Mouse (Mus musculus) liver, embryonic 12.5 days (tissue): ENCODE data around the gene Elmod1. TPM values are rescaled to one million over a fixed set of nuclear protein-coding genes. Genes with fewer than 3 reads are reported as not detected.

Source experiments
- ATAC-seq: fragments of 200-750 bp; cut with Nextera tagmentation; 2 replicates; pipeline ENCODE4 v1.8.0; 2017; ENCODE audit warnings: moderate number of reproducible peaks, mild to moderate bottlenecking, moderate library complexity
- H3K27ac ChIP-seq: fragments of 300-500 bp; sonication (generic); 2 replicates; pipeline ENCODE4 v1.5.1; 2016; ENCODE audit warnings: mild to moderate bottlenecking
- H3K27me3 ChIP-seq: fragments of 300-500 bp; sonication (generic); replicated peaks from 2 replicates; pipeline ENCODE4 v1.6.1; 2016; ENCODE audit warnings: mild to moderate bottlenecking, moderate library complexity
- H3K36me3 ChIP-seq: fragments of 300-500 bp; sonication (generic); 2 replicates; pipeline ENCODE4 v1.6.1; 2016; ENCODE audit warnings: mild to moderate bottlenecking, moderate library complexity
- H3K4me1 ChIP-seq: fragments of 300-500 bp; sonication (generic); 2 replicates; pipeline ENCODE4 v1.6.1; 2016
- H3K4me2 ChIP-seq: fragments of 300-500 bp; sonication (generic); 2 replicates; pipeline ENCODE4 v1.6.1; 2016; ENCODE audit warnings: mild to moderate bottlenecking, moderate library complexity
- H3K4me3 ChIP-seq: fragments of 300-500 bp; sonication (generic); 2 replicates; pipeline ENCODE4 v1.5.1; 2016; ENCODE audit warnings: mild to moderate bottlenecking, moderate library complexity
- H3K9ac ChIP-seq: fragments of 300-500 bp; sonication (generic); 2 replicates; pipeline ENCODE4 v1.6.1; 2016; ENCODE audit warnings: mild to moderate bottlenecking, moderate library complexity
- H3K9me3 ChIP-seq: fragments of 300-500 bp; sonication (generic); replicated peaks from 2 replicates; pipeline ENCODE4 v1.6.1; 2016; ENCODE audit warnings: mild to moderate bottlenecking, moderate library complexity
- WGBS: fragments of 180-500 bp; shearing (Covaris S2); methylation state at CpG from one replicate; pipeline ENCODE4 v1.1.7; 2016; ENCODE audit not compliant: insufficient replicate concordance; 5-methylcytosine and 5-hydroxymethylcytosine counted together
- polyA plus RNA-seq: library from polyadenylated mRNA; unstranded; fragments of >200 nt; fragmentation: Nextera tagmentation; extraction: Ambion mirVana; gene quantifications from 2 replicates; pipeline ENCODE4 v1.2.1, GENCODE M21; 2016

Elmod1 gene
- polyA plus RNA-seq, 1 experiment from 2014 or later = not detected

DNA sequence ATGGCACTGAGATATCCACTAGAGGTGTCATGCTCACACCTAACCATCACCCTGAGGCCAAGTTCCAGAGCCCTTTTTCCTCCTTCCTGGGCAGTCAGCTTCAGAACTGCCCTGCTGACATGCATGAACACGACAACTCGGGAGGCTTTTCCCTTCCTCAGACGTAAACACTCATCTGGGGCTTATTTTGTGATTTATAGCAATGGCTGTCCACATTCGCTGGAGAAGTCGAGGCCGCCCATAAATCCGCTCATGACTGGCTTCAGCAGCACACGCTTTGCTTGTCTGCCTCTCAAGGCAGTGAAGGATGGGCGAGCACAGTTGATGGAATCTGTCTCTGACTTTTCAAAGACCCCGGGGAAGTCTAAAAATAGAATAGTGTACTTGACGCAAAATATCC is 18.1 kb downstream of the Elmod1 start:
- Histone ChIP-seq H3K4me2 (no peak overlapping the region), H3K4me3 (no peak overlapping the region), H3K27ac (no peak overlapping the region), H3K36me3 (no peaks in the 10 kb centered on the region), H3K9me3 (no peaks in the 10 kb centered on the region), H3K27me3 (no peaks in the 10 kb centered on the region), H3K9ac (no peak overlapping the region), H3K4me1 (no peaks in the 10 kb centered on the region)
- WGBS = 71% methylated on average over 11 of the region's 11 CpGs
- no peak for ATAC-seq

DNA sequence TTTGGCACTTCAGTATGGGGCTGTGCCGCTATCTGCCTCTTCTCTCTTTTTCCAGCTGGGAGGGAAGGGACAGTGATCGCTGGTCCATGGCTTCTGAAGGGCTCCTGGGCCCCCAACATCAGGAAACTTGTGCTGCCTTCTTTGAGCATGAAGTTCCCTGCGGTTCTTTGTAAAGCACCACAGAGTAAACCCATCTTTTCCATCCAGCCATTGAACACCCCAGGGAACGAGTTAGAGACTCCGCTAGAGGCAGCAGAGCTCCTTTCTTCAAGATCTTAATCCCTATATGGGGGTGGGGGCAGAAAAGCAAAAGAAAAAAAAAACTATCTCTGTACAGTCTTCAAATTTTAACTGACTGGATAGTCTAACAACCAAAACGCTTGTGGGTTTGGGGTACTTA is 20.2 kb downstream of the Elmod1 start:
- WGBS = 27% methylated on average over 6 of the region's 6 CpGs

DNA sequence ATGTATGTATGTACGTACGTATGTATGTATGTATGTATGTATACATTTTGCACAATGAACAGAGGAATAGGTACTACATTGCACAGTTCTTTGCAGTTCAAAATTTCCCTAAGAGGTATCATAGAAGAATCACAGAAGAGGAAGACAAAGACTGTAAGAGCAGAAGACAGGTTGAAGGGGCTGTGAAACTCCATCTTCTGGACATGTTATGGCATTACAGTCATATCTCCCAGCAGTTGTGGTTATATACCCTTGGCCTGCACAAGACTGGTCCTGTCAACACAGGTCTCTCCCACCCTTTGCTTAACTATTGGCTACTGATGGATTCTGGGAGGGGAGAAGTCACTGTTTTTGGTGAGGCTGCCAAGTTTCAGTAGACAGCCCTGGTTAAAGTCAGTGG is 27.6 kb downstream of the Elmod1 start:
- Histone ChIP-seq H3K27ac (no peak overlapping the region), H3K9me3 (no peaks in the 10 kb centered on the region), H3K36me3 (no peaks in the 10 kb centered on the region), H3K4me3 (no peak overlapping the region), H3K4me1 (no peaks in the 10 kb centered on the region), H3K27me3 (no peaks in the 10 kb centered on the region), H3K4me2 (no peak overlapping the region), H3K9ac (no peak overlapping the region)
- no peak for ATAC-seq
- WGBS = 77% methylated on average over 2 of the region's 2 CpGs

More for the DNA sequence above, 20.2 kb downstream of the Elmod1 start:
- Histone ChIP-seq H3K27ac (no peak overlapping the region), H3K4me3 (no peak overlapping the region), H3K4me1 (no peaks in the 10 kb centered on the region), H3K27me3 (no peaks in the 10 kb centered on the region), H3K9ac (no peak overlapping the region), H3K36me3 (no peaks in the 10 kb centered on the region), H3K4me2 (no peak overlapping the region), H3K9me3 (no peaks in the 10 kb centered on the region)
- no peak for ATAC-seq

DNA sequence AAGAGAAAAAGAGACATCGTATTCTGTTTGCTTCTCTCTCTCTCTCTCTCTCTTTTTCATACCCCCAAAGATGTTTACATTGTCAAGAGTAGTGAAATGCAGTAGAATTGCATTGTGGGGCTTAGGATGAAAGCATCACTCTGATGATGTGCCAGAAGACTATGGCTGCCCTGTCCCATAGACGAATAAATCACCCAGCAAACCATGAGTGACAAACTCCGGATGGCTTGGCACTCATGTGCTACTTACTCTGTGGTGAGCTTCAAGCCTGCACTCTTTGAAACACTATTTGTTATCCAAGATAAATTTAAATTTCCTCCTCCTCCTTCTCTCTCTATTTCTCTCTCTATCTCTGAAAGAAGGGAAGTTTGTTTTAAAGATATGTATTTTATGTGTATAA is 36.5 kb downstream of the Elmod1 start:
- Histone ChIP-seq H3K9me3 (no peaks in the 10 kb centered on the region), H3K27me3 (0 out of 2 replicates have a peak, but pooled peaks cover 8% of the 10 kb centered on the region), H3K4me1 (no peaks in the 10 kb centered on the region), H3K36me3 (no peaks in the 10 kb centered on the region), H3K9ac (no peak overlapping the region), H3K4me3 (no peak overlapping the region), H3K27ac (no peak overlapping the region), H3K4me2 (no peak overlapping the region)
- no peak for ATAC-seq
- 63% methylated on average over 3 of the region's 3 CpGs for WGBS

DNA sequence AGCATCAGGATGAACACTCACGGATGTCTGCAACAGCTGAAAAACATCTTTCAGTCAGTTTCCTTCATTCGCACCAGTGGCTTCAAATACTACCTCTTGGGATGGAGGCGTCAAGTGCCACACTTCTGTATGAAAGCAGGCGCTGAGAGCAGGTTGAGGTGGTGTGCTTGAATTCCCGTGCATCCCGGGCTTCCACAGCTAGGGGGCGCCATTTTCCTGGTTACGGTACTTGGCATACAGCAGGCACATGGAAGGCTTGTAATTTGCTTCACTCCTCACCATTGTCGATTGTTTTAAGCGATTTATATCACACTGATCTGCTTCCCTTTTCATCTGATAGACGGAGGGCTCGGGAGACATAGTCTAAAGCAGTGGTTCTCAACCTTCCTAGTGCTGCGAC is 40.9 kb downstream of the Elmod1 start:
- Histone ChIP-seq H3K9ac (no peak overlapping the region), H3K4me2 (no peak overlapping the region), H3K4me3 (no peak overlapping the region), H3K27ac (no peak overlapping the region), H3K4me1 (no peaks in the 10 kb centered on the region), H3K27me3 (0 out of 2 replicates have a peak, but pooled peaks cover 8% of the 10 kb centered on the region), H3K9me3 (no peaks in the 10 kb centered on the region), H3K36me3 (no peaks in the 10 kb centered on the region)
- 55% methylated on average over 13 of the region's 13 CpGs for WGBS
- no peak for ATAC-seq

DNA sequence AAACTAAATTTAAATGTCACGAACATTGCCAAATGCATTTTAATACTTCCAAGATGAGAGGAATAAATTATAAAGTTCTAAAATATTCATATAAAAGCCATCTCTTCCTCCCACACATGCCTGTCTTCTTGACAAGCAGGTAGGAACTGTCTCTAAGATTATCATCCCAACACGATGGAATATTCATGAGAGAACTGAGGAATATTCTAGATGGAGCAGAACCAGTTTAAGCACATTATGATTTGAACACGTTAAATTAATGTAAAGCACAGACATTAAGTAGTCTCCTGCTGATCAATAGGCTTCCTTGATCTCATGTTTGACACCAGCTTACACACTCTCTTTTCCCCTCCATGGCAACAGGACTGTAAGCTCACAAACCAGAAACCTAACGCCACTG is 41.7 kb downstream of the Elmod1 start:
- H3K27ac ChIP-seq = no peak overlapping the region
- H3K9ac ChIP-seq = no peak overlapping the region
- H3K4me3 ChIP-seq = no peak overlapping the region
- no peak overlapping the region for H3K4me2 ChIP-seq
- 69% methylated on average over 4 of the region's 4 CpGs for WGBS
- ATAC-seq = no peak
- 0 out of 2 replicates have a peak, but pooled peaks cover 8% of the 10 kb centered on the region for H3K27me3 ChIP-seq
- H3K36me3 ChIP-seq = no peaks in the 10 kb centered on the region
- H3K9me3 ChIP-seq = no peaks in the 10 kb centered on the region
- no peaks in the 10 kb centered on the region for H3K4me1 ChIP-seq

DNA sequence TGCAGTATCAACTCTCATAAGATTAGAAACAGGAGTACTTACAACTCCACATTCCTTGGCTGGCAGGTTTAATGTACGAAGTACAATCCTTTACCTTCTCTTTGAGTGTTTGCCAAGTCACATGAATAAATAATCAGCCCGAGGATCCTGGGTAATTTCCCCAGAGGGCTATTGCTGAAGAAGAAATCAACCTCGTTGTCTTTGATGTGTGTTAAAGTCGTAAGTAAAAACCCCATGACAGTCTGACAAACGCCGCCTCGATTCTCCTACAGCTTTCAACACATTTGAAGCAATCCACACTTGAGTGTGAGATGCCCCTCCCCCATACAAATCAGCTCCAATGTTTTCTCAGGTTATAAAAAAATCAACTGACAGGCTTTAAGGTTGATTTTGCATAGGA is 44.2 kb downstream of the Elmod1 start:
- H3K9me3 ChIP-seq = no peaks in the 10 kb centered on the region
- no peak overlapping the region for H3K4me2 ChIP-seq
- no peak overlapping the region for H3K27ac ChIP-seq
- 45% methylated on average over 7 of the region's 7 CpGs for WGBS
- H3K27me3 ChIP-seq = 0 out of 2 replicates have a peak, but pooled peaks cover 5% of the 10 kb centered on the region
- no peaks in the 10 kb centered on the region for H3K4me1 ChIP-seq
- no peak for ATAC-seq
- H3K4me3 ChIP-seq = no peak overlapping the region
- no peaks in the 10 kb centered on the region for H3K36me3 ChIP-seq
- no peak overlapping the region for H3K9ac ChIP-seq

DNA sequence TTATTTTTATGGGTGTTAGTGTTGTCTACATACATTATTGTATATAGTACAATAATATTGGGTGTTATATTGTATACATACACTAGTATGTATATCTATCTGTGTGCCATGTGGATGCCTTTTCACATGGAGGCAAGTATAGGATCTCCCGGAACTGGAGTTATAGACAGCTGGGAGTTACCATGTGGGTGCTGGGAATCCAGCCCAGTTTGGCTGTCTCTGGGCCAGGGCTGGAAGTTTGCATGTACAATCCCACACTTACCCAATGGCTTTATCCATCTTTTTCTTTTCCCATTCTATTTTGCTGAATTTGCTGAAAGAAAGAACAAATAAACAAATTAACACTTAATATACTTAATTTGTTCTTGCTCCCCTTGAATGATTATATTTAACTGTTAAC is 54.0 kb downstream of the Elmod1 start:
- H3K36me3 ChIP-seq = no peaks in the 10 kb centered on the region
- H3K4me3 ChIP-seq = no peak overlapping the region
- WGBS = 67% methylated on average over 1 of the region's 1 CpGs
- no peaks in the 10 kb centered on the region for H3K4me1 ChIP-seq
- H3K27ac ChIP-seq = no peak overlapping the region
- no peak for ATAC-seq
- H3K9me3 ChIP-seq = no peaks in the 10 kb centered on the region
- no peaks in the 10 kb centered on the region for H3K27me3 ChIP-seq
- no peak overlapping the region for H3K4me2 ChIP-seq
- H3K9ac ChIP-seq = no peak overlapping the region

DNA sequence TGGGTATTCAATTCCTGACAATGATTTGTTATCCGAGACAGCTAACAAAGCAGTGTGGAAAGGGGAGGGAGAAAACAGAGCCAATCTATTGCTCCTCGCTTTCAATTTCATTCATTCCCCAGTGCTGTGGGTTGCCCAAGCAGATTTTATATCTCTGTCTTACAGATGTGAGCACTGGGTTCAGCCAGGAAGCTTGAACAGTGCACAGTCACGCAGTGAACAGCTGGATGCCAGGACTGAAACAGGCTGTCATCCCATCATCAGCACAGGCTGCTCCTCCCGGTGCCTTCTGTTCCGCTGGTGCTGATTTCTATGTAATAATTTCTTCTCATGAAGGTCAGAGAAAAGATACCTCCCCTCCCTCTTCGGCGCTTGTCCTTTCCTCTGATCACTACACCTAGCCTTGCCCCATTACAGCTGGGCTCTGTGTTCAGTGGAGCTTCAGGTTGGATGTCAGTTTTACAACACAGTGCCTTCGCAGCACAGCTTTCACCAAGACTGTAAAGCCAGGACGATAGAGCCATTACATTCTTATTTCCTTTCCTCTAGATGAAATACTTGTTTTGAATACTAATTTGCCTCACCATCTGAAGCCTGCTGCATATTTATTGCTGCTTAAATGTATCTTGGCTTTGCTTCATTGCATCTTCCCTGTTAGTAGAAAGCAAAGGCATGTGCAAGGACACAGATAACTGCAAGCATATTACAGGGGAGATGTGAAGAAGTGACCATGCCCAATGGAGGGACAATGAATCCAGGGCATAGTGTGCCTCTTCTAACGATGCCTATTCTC is 59.0 kb downstream of the Elmod1 start:
- H3K27ac ChIP-seq = no peak overlapping the region
- no peaks in the 10 kb centered on the region for H3K27me3 ChIP-seq
- no peaks in the 10 kb centered on the region for H3K36me3 ChIP-seq
- no peak overlapping the region for H3K4me3 ChIP-seq
- H3K9ac ChIP-seq = no peak overlapping the region
- H3K9me3 ChIP-seq = no peaks in the 10 kb centered on the region
- WGBS = 60% methylated on average over 10 of the region's 10 CpGs
- no peak for ATAC-seq
- no peaks in the 10 kb centered on the region for H3K4me1 ChIP-seq
- no peak overlapping the region for H3K4me2 ChIP-seq

DNA sequence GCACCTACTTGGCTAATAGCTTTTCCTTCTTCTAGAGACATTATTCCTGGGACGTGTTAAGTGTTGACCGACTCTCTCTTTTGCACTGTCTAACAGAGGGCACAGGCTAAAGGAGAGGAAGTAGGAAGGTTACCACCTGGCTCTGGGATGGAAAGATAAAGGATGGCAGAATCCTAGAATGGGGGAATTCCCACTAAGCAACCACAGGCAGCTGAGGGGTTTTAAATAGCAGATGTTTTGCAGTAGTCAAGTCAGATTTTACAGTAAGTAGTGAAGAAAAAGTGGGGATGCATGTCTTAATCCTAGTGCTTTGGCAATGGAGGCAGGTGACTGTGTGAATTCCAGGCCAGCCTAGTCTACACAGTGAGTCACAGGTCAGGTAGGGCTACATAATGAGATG is 64.3 kb downstream of the Elmod1 start:
- no peak overlapping the region for H3K9ac ChIP-seq
- 68% methylated on average over 2 of the region's 2 CpGs for WGBS

DNA sequence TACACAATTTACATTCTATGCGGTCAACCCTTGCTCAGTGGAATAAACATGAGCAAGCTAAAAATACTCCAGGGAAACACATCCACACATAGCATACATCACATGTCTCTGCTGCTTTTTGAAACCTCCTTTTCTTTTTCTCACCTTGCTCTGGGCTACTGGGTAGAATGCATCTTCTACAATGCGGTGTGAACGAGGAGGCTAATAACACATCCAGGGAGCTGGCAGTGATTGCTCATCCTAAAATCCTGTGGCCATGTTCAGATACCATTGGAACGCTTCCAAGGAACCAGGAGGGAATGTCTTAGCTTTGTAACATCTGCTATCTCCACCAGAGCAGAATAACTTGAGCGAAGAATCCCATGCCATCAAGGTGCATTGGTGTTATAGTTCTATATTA is 64.8 kb downstream of the Elmod1 start:
- no peak for ATAC-seq
- Histone ChIP-seq H3K36me3 (no peaks in the 10 kb centered on the region), H3K4me1 (no peaks in the 10 kb centered on the region), H3K4me3 (no peak overlapping the region), H3K9ac (no peak overlapping the region), H3K27me3 (no peaks in the 10 kb centered on the region), H3K4me2 (no peak overlapping the region), H3K27ac (no peak overlapping the region), H3K9me3 (no peaks in the 10 kb centered on the region)
- WGBS = 69% methylated on average over 5 of the region's 5 CpGs

More for the DNA sequence above, 64.3 kb downstream of the Elmod1 start:
- H3K4me2 ChIP-seq = no peak overlapping the region
- no peak for ATAC-seq
- H3K27me3 ChIP-seq = no peaks in the 10 kb centered on the region
- no peak overlapping the region for H3K27ac ChIP-seq
- no peak overlapping the region for H3K4me3 ChIP-seq
- no peaks in the 10 kb centered on the region for H3K36me3 ChIP-seq
- no peaks in the 10 kb centered on the region for H3K4me1 ChIP-seq
- no peaks in the 10 kb centered on the region for H3K9me3 ChIP-seq

DNA sequence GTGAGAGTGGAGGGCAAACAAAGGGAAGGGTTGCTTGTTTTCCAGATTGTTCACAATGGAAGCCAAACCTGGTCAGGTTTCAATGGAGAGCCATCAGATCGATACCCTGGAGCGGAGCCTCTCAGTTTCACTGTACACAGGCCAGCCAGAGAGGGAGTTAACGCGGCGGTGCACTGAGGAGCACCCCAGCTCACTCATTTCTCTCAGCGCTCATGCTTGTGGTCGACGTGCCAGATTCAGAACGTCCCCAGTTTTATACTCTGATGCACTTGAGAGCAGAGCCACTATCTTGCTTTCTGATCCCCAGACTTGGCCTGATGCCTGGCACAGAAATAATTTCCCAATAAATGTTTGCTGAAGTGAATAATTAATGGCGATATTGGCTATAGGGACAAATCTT is 68.3 kb downstream of the Elmod1 start:
- no peak overlapping the region for H3K9ac ChIP-seq
- no peaks in the 10 kb centered on the region for H3K27me3 ChIP-seq
- no peaks in the 10 kb centered on the region for H3K36me3 ChIP-seq
- 79% methylated on average over 10 of the region's 10 CpGs for WGBS
- H3K4me1 ChIP-seq = no peaks in the 10 kb centered on the region
- no peak for ATAC-seq
- H3K4me2 ChIP-seq = no peak overlapping the region
- H3K27ac ChIP-seq = no peak overlapping the region
- no peak overlapping the region for H3K4me3 ChIP-seq
- H3K9me3 ChIP-seq = no peaks in the 10 kb centered on the region

DNA sequence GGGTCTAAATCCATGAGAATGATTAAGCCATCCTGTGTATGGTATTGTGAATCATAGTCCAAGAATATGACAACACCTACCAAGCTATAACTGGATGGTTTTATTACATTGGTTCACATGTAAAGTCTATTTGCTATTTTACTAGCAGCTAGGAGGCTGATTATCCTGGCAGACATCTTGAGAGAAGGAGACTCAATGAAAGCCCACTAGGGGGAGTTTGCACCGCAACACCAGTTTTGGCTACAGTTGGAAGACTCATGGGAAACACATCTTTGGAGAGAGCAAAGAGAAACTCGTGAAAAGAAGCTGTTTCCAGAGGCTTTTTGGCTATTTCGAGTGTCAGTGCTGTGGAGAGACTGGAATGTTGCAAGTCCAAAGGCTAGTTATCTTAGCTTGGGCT is 69.7 kb downstream of the Elmod1 start:
- Histone ChIP-seq H3K27me3 (no peaks in the 10 kb centered on the region), H3K36me3 (no peaks in the 10 kb centered on the region), H3K9ac (no peak overlapping the region), H3K27ac (no peak overlapping the region), H3K4me1 (no peaks in the 10 kb centered on the region), H3K4me2 (no peak overlapping the region), H3K9me3 (no peaks in the 10 kb centered on the region), H3K4me3 (no peak overlapping the region)
- no peak for ATAC-seq
- WGBS = 38% methylated on average over 3 of the region's 3 CpGs
